Mouse (Mus musculus) forebrain, embryonic 12.5 days (tissue): ENCODE results near the gene Cabp2. TPM values are rescaled to one million over a fixed set of nuclear protein-coding genes. Genes with fewer than 3 reads are reported as not detected.
A peak's percentile ranks its signal among the peaks of the same experiment; 100 is the strongest.
"Not testable (repeated sequence)": the region's sequence is repeated elsewhere in the genome, so short reads cannot be mapped to it uniquely, and the experiment has no call there.

Experiments used
- ATAC-seq: fragments of 200-750 bp; cut with Nextera tagmentation; 2 replicates; pipeline ENCODE4 v1.8.0; 2017; ENCODE audit warnings: moderate TSS enrichment; ENCODE audit not compliant: low FRiP score
- H3K27ac ChIP-seq: fragments of 300-500 bp; sonication (generic); 2 replicates; pipeline ENCODE4 v1.5.1; 2016; ENCODE audit warnings: mild to moderate bottlenecking
- H3K27me3 ChIP-seq: fragments of 300-500 bp; sonication (generic); 2 replicates; pipeline ENCODE4 v1.6.1; 2016; ENCODE audit warnings: mild to moderate bottlenecking
- H3K36me3 ChIP-seq: fragments of 300-500 bp; sonication (generic); replicated peaks from 2 replicates; pipeline ENCODE4 v1.6.1; 2016; ENCODE audit warnings: mild to moderate bottlenecking
- H3K4me1 ChIP-seq: fragments of 300-500 bp; sonication (generic); 2 replicates; pipeline ENCODE4 v1.6.1; 2016
- H3K4me2 ChIP-seq: fragments of 300-500 bp; sonication (generic); 2 replicates; pipeline ENCODE4 v1.6.1; 2016; ENCODE audit warnings: mild to moderate bottlenecking, moderate library complexity
- H3K4me3 ChIP-seq: fragments of 300-500 bp; sonication (generic); replicated peaks from 2 replicates; pipeline ENCODE4 v1.5.1; 2016; ENCODE audit warnings: mild to moderate bottlenecking
- H3K9ac ChIP-seq: fragments of 300-500 bp; sonication (generic); 2 replicates; pipeline ENCODE4 v1.6.1; 2016; ENCODE audit warnings: mild to moderate bottlenecking
- H3K9me3 ChIP-seq: fragments of 300-500 bp; sonication (generic); 2 replicates; pipeline ENCODE4 v1.6.1; 2016
- WGBS: fragments of 180-500 bp; shearing (Covaris S2); methylation state at CpG from one replicate; pipeline ENCODE4 v1.1.7; 2016; 5-methylcytosine and 5-hydroxymethylcytosine counted together
- polyA plus RNA-seq: library from polyadenylated mRNA; unstranded; fragments of >200 nt; fragmentation: Nextera tagmentation; extraction: Ambion mirVana; gene quantifications from 2 replicates; pipeline ENCODE4 v1.2.1, GENCODE M21; 2016

Cabp2 gene
- polyA plus RNA-seq, 1 experiment from 2014 or later = not detected

DNA sequence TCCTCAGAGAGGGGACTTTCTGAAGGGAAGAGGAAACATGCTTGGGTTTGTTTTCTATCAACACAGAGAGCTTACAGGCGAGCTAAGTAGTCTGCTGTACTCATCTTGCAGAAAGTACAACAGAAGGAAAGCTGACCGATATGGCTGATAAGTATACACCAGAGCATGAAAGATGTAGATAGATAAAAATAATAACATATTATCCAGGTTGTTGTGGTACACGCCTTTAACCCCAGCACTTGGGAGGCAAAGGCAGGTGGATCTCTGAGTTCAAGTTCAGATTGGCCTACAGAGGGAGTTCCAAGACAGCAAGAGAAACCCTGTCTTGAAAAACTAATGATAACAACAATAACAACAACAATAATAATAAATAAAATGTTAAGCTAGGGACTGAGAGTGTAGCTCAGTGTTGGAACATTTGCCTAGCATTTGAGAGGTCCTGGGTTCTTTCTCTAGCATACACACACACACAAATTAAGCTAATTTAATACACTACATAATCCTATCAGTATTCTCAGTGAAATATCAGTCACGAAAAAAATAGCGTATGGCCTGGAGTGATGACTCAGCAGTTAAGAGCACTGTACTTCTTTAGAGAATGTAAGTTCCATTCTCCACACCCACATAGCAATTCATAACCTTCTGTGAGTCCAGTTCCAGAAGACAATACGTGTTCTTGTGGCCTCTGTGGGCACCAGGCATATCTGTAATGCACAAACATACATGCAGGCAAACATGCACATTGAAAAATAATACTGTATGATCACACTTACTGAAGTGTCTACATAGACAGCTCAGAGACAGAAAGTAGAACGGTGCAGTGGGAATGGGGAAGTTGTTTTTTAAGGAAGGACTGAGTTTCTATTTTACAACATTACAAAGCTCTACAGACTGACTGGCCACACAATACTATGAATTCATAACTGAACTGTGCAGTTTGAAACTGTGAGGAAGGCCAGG lies 41.3 kb downstream of the Cabp2 start:
- ATAC-seq = no peak
- H3K9me3 ChIP-seq = no peaks in the 10 kb centered on the region

DNA sequence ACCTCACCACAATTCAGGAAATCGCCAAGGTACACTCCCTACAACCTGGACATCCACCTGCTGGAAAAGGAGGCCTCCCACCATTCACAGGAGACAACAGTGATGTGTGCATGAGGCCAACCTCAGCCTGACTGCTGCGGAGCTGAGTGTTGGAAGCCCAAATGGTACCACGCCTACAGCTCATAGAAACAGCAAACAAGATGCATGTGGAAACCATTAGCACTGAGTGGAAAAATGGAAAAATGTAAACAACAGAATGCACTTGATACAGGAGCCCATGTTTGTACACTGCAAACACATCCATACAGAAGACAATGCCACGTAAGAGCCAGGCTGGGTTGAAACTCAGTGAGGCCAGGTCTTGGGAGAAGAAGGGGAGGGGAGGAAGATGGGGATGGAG lies 43.1 kb downstream of the Cabp2 start:
- WGBS = 83% methylated on average over 4 of the region's 4 CpGs

More for the DNA sequence above, 41.3 kb downstream of the Cabp2 start:
- Histone ChIP-seq H3K27ac (no peak overlapping the region), H3K4me3 (no peak overlapping the region), H3K4me2 (no peak overlapping the region), H3K4me1 (peaks cover 29% of the 10 kb centered on the region), H3K36me3 (peaks cover 8% of the 10 kb centered on the region), H3K9ac (no peak overlapping the region), H3K27me3 (0 out of 2 replicates have a peak, but pooled peaks cover 7% of the 10 kb centered on the region)
- 85% methylated on average over 7 of the region's 7 CpGs for WGBS

DNA sequence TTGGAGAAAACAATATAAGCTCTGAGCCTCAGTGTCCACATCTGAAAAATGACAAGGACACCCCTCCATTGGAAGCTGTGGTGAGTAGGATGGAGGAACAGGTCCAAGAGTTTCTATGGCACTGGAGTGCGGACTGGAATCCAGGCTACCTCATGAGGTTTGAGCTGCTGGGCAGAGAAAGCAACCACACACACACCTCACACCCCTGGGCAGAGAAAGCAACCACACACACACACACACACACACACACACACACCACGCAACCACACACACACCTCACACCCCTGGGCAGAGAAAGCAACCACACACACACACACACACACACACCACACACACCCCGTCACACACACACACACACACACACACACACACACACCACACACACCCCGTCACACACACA lies 43.9 kb downstream of the Cabp2 start:
- Histone ChIP-seq H3K4me2 (peak overlapping the region; percentile 79), H3K36me3 (peaks cover 24% of the 10 kb centered on the region), H3K9ac (peak overlapping the region; percentile 73), H3K4me3 (peak overlapping the region; percentile 68), H3K27ac (0 out of 2 replicates have a peak overlapping the region, but pooled peaks have one; percentile 19), H3K4me1 (peaks cover 27% of the 10 kb centered on the region)
- WGBS = 25% methylated on average over 3 of the region's 4 CpGs
- not testable (repeated sequence) for H3K9me3 ChIP-seq, H3K27me3 ChIP-seq
- ATAC-seq = peak; percentile 36; the same call in 1 of the 2 replicates

More for the DNA sequence above, 43.1 kb downstream of the Cabp2 start:
- Histone ChIP-seq H3K4me1 (peaks cover 29% of the 10 kb centered on the region), H3K9me3 (no peaks in the 10 kb centered on the region), H3K4me2 (no peak overlapping the region), H3K27me3 (0 out of 2 replicates have a peak, but pooled peaks cover 7% of the 10 kb centered on the region), H3K36me3 (peaks cover 21% of the 10 kb centered on the region), H3K27ac (no peak overlapping the region), H3K4me3 (no peak overlapping the region), H3K9ac (no peak overlapping the region)
- ATAC-seq = no peak

DNA sequence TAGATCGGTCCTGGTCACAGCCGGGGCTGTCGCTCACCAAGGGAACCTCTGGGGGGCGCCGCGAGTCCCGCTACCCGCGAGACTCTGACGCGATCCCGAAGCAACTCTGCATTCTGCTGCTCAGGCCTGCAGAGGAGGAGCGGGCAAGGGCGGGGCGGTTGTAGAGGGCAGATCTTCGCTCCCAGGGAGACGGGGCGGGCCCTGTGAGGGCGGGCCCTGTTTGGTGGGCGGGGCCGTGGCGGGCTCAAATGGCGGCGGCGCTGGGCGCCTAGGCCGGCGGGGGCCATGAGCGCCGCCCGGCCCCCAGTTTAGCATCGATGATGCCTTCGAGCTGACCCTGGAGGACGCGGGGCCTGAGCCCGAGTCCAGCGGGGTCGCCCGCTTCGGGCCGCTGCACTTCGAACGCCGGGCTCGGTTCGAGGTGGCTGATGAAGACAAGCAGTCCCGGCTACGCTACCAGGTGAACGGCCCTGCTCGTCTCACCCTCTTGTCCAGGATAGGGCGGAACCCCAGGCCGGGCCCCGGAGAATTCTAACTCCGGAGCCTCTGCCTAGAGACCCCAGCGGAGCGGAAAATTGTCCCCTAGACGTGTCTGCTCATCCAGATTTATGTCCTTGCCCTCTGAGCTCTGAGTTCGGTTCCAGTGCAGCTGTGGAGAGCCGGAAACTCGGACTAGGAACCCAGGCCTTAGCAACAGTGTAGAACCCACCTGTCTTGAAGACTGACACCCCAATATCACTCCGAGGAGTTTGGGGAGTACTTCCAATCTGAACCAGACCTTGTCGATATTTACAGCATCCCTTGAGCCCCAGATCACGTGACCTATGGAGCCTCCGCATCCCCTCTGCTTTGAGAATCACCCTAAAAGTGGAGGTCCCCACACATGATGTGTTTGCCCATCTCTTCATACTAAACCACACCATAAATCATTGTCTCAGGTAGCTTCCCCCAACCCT lies 44.6 kb downstream of the Cabp2 start, which contains the start of gene Aip:
TSS of gene Aip (minus strand) at position 118 of the 956 bp plus-strand sequence.
- Histone ChIP-seq H3K4me2 (peak within 1 kb of the TSS; percentile 79), H3K4me1 (peaks cover 19% of the 10 kb centered on the region), H3K9ac (peak within 1 kb of the TSS; percentile 73), H3K36me3 (peaks cover 26% of the 10 kb centered on the region), H3K9me3 (no peaks in the 10 kb centered on the region), H3K27me3 (no peaks in the 10 kb centered on the region), H3K27ac (peak within 1 kb of the TSS; percentile 59), H3K4me3 (peak within 1 kb of the TSS; percentile 68)
- 1% methylated on average over 59 of the region's 64 CpGs for WGBS
- ATAC-seq = peak; percentile 93

DNA sequence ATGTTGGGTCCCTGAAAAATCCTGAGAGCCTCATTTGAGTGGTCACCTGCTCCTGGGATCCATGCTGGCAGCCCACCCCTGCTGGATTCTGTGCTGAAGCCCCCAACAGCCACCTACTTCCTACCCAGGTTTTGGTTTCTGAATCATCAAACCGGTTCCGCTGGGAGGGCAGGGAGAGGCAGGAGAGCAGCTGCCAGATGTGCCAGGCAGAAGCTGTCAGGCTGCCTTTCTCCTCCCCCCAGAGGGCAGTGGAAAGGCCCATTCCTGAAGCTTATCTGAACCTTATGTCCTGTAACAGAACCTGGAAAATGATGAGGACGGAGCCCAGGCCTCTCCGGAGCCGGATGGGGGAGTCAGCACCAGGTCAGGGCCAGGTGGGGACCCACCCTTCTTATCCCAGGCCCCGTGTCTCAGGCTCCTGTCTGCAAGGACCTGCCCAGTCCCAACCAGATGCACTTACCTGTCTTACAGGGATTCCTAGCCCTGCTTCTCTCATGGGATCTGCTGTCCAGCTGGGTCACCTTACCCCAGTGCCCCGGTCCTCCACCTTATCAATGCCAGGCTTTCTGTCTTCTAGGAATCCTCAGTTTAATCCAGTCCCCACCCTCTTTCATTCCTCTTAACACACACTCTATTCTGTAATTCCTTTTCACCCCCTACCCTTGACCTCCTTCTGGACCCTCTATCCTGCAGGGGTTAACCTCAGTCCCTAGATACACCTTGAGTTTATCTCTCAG lies 45.5 kb downstream of the Cabp2 start:
- ATAC-seq = no peak
- Histone ChIP-seq H3K36me3 (peaks cover 35% of the 10 kb centered on the region), H3K27me3 (no peaks in the 10 kb centered on the region), H3K27ac (no peak overlapping the region), H3K9me3 (no peaks in the 10 kb centered on the region), H3K4me3 (peak overlapping the region; percentile 68), H3K4me2 (peak overlapping the region; percentile 79), H3K9ac (peak overlapping the region; percentile 73), H3K4me1 (peaks cover 19% of the 10 kb centered on the region)
- 76% methylated on average over 7 of the region's 7 CpGs for WGBS

DNA sequence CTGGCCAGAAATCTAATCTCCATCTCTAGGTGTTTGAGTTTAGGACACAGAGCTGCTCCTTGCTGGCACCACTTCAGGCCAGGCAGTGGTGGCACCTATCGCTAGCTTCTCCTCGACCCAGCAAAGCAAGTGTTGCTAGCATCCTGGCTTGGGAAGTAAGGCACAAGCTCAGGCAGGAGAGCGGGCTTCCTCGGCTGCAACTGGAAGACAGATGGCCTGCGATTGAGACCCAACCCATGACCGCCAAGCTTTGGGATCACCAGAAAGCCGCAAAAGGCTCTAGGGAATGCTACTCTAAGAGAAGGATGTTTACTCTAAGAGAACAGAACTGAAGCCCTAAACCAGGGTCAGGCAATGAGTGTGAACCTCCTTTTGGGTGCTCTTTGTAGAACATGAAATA lies 48.1 kb downstream of the Cabp2 start:
- no peak overlapping the region for H3K9ac ChIP-seq
- ATAC-seq = no peak
- H3K4me3 ChIP-seq = no peak overlapping the region
- H3K27me3 ChIP-seq = no peaks in the 10 kb centered on the region
- H3K36me3 ChIP-seq = peaks cover 49% of the 10 kb centered on the region
- WGBS = 95% methylated on average over 7 of the region's 7 CpGs
- H3K4me2 ChIP-seq = no peak overlapping the region
- peaks cover 19% of the 10 kb centered on the region for H3K4me1 ChIP-seq
- H3K9me3 ChIP-seq = no peaks in the 10 kb centered on the region
- H3K27ac ChIP-seq = no peak overlapping the region

DNA sequence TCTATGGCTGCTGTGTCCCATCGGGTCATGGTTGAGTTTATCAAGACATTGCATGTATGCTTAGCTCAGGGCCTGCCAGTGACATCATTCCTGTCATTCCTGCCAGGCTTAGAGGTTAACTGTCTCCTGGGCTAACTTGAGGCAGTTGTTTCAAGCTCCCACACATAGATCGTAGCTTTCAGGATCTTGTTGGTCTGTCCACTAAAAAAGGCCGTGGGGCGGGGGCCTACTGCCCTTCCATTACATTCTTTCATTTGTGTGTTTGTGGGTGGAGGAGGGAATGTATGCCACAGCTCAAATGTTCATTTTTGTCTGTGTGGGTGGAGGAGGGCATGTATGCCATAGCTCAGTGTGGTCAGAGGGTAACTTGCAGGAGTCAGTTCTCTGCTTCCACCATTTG lies 48.7 kb downstream of the Cabp2 start:
- H3K36me3 ChIP-seq = peaks cover 49% of the 10 kb centered on the region
- 92% methylated on average over 4 of the region's 4 CpGs for WGBS
- no peak for ATAC-seq

DNA sequence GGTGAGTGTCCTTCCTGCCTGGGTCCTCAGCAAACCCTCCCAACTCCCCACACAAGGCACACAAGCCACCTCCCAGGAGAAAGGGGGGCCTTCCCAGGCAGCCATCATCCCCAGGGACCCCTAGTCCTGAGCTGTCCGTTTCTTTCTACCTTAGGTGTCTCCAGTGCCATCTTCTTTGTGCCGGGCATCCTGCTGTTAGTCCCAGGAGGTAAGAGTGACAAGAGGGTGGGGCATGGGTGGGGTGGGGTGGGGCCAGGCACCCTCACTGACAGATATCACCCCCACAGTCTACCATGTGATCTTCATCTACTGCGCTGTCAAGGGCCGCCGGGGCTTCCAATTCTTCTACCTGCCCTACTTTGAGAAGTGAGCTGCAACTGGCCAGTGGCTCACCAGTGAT lies 49.7 kb downstream of the Cabp2 start:
- 93% methylated on average over 5 of the region's 5 CpGs for whole genome bisulfite sequencing
- no peak for ATAC-seq
- no peaks in the 10 kb centered on the region for H3K27me3 ChIP-seq
- no peak overlapping the region for H3K27ac ChIP-seq
- H3K4me3 ChIP-seq = no peak overlapping the region
- no peak overlapping the region for H3K4me2 ChIP-seq
- H3K36me3 ChIP-seq = peaks cover 49% of the 10 kb centered on the region
- H3K9me3 ChIP-seq = no peaks in the 10 kb centered on the region
- peaks cover 15% of the 10 kb centered on the region for H3K4me1 ChIP-seq
- H3K9ac ChIP-seq = no peak overlapping the region

More for the DNA sequence above, 48.7 kb downstream of the Cabp2 start:
- H3K9me3 ChIP-seq = no peaks in the 10 kb centered on the region
- peaks cover 18% of the 10 kb centered on the region for H3K4me1 ChIP-seq
- no peak overlapping the region for H3K4me2 ChIP-seq
- H3K27ac ChIP-seq = no peak overlapping the region
- no peak overlapping the region for H3K9ac ChIP-seq
- no peak overlapping the region for H3K4me3 ChIP-seq
- H3K27me3 ChIP-seq = no peaks in the 10 kb centered on the region

DNA sequence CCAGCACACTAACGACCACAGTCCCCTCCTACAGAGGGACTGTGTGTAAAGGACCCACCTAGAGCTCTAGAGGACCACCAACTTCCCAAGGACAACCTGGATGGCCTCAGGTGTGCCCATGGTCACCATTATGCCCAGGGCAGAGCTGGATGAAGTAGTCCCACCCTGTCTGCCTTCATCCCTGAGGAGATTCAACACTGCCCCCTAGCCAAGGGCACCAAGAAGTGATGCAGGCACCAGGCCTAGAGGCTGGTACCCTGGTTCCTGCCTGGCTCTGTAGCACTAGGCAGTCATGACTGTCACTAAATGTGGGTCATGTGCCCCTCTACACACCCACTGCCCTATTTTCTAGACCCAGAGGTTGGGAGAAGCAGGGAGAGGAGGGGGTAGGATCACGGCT lies 50.4 kb downstream of the Cabp2 start:
- H3K4me2 ChIP-seq = no peak overlapping the region
- H3K9ac ChIP-seq = no peak overlapping the region
- no peaks in the 10 kb centered on the region for H3K27me3 ChIP-seq
- no peak for ATAC-seq
- H3K9me3 ChIP-seq = no peaks in the 10 kb centered on the region
- H3K36me3 ChIP-seq = peaks cover 49% of the 10 kb centered on the region
- H3K27ac ChIP-seq = no peak overlapping the region
- peaks cover 10% of the 10 kb centered on the region for H3K4me1 ChIP-seq
- 80% methylated on average over 2 of the region's 2 CpGs for WGBS
- H3K4me3 ChIP-seq = no peak overlapping the region

DNA sequence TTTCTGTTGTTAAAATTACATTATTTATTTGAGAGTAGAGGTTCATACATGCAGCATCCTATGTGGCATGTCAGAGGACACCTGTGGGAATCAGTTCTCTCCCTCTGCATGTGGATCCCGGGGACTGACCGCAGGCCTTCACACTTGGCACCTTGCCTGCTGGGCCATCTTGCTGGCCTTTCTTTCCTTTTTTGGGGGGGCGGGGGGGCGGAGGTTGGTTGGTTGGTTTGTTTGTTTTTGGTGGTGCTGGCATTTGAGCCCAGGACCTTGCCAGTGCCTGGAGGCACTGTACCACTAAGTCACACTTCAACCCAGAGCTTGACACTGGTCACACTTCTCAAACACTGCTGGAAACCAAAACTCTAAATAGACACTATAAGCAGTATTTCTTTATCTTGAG lies 53.0 kb downstream of the Cabp2 start:
- Histone ChIP-seq H3K4me2 (no peak overlapping the region), H3K36me3 (peaks cover 29% of the 10 kb centered on the region), H3K9me3 (no peaks in the 10 kb centered on the region), H3K27ac (no peak overlapping the region), H3K4me3 (no peak overlapping the region), H3K9ac (no peak overlapping the region), H3K27me3 (no peaks in the 10 kb centered on the region), H3K4me1 (peaks cover 4% of the 10 kb centered on the region; the same call in 1 of the 2 replicates)
- no peak for ATAC-seq
- WGBS = 89% methylated on average over 4 of the region's 4 CpGs

DNA sequence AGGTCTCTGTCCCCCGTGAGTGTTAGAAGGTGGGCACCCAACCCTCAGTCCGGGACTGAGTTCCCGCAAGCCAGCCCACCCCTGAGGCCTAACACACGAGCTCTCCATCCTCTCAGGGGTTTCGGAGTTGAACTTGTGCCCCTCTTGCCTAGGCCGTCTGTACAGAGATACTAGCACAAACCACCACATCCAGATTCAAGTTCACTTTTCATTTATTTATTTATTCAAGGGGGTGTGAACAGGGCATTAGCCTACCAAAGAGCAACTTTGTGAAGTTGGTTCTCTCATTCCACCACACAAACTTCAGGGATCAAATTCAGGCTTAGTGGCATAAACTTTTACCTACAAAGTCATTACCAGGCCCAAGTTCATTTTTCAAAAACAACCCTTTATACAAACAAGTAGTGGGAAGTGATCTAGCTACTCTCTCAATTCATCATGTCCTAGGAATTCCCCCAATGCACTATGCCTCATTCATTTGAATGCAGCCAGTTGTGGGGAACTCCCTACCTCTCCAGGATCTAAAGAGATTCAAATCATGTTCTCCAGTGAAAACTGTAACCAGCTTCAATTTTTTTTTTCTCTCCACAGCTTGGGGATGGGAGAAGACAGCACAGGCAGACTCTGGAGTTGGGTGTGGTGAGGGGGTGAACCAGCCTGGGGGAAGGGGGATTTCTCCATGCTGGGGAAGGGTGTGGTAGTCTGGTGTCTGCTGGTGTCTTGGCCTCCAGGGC lies 54.0 kb downstream of the Cabp2 start:
- WGBS = 88% methylated on average over 6 of the region's 6 CpGs
- not testable (repeated sequence) for H3K9ac ChIP-seq, H3K27ac ChIP-seq, H3K9me3 ChIP-seq, H3K4me2 ChIP-seq, H3K4me1 ChIP-seq, H3K4me3 ChIP-seq, ATAC-seq, H3K27me3 ChIP-seq
- peaks cover 24% of the 10 kb centered on the region for H3K36me3 ChIP-seq
